Mouse (Mus musculus) hindbrain, embryonic 14.5 days (tissue): Measurements from ENCODE around the gene Alg9. TPM values are rescaled to one million over a fixed set of nuclear protein-coding genes. Genes with fewer than 3 reads are reported as not detected.
"Not testable (repeated sequence)": the region's sequence is repeated elsewhere in the genome, so short reads cannot be mapped to it uniquely, and the experiment has no call there.

Experiments used
- ATAC-seq: fragments of 200-750 bp; cut with Nextera tagmentation; 2 replicates; pipeline ENCODE4 v1.8.0; 2017; ENCODE audit warnings: moderate number of reproducible peaks, mild to moderate bottlenecking, moderate TSS enrichment, moderate library complexity; ENCODE audit not compliant: low FRiP score
- DNase-seq: peaks from one replicate; pipeline ENCODE4 v3.0.0-alpha.2; 2015; ENCODE audit warnings: low spot score
- H3K27ac ChIP-seq: fragments of 300-500 bp; sonication (generic); 2 replicates; pipeline ENCODE4 v1.5.1; 2014; ENCODE audit warnings: mild to moderate bottlenecking, moderate library complexity
- H3K27me3 ChIP-seq: fragments of 300-500 bp; sonication (generic); 2 replicates; pipeline ENCODE4 v1.6.1; 2014; ENCODE audit warnings: mild to moderate bottlenecking, low read length, mixed read lengths; ENCODE audit not compliant: control insufficient read depth, insufficient read depth
- H3K36me3 ChIP-seq: fragments of 300-500 bp; sonication (generic); replicated peaks from 2 replicates; pipeline ENCODE4 v1.6.1; 2014; ENCODE audit not compliant: control insufficient read depth, insufficient read depth
- H3K4me1 ChIP-seq: fragments of 300-500 bp; sonication (generic); replicated peaks from 2 replicates; pipeline ENCODE4 v1.6.1; 2014; ENCODE audit warnings: antibody characterized with exemption, low read length, mixed read lengths; ENCODE audit not compliant: control insufficient read depth, insufficient read depth
- H3K4me2 ChIP-seq: fragments of 300-500 bp; sonication (generic); replicated peaks from 2 replicates; pipeline ENCODE4 v1.6.1; 2014; ENCODE audit warnings: mild to moderate bottlenecking, moderate library complexity
- H3K4me3 ChIP-seq: fragments of 300-500 bp; sonication (generic); replicated peaks from 2 replicates; pipeline ENCODE4 v1.5.1; 2014; ENCODE audit warnings: mild to moderate bottlenecking, low read length
- H3K9ac ChIP-seq: fragments of 300-500 bp; sonication (generic); 2 replicates; pipeline ENCODE4 v1.6.1; 2014
- H3K9me3 ChIP-seq: fragments of 300-500 bp; sonication (generic); 2 replicates; pipeline ENCODE4 v1.6.1; 2016; ENCODE audit warnings: low read length; ENCODE audit not compliant: control insufficient read depth
- WGBS: fragments of 180-500 bp; shearing (Covaris S2); extraction: QIAGEN DNeasy Blood & Tissue Kit; methylation state at CpG from one replicate; pipeline ENCODE4 v1.1.7; 2014; 5-methylcytosine and 5-hydroxymethylcytosine counted together
- polyA plus RNA-seq: library from polyadenylated mRNA; unstranded; fragments of >200 nt; fragmentation: Nextera tagmentation; extraction: Ambion mirVana; gene quantifications from 2 replicates; pipeline ENCODE4 v1.2.1, GENCODE M21; 2014

Alg9 gene
- polyA plus RNA-seq, 1 experiment from 2014 or later: 63.4 TPM

- H3K9me3 ChIP-seq: no peaks in the 10 kb centered on the region
- no peak overlapping the region for H3K9ac ChIP-seq
- no peaks in the 10 kb centered on the region for H3K4me1 ChIP-seq
- no peak for ATAC-seq
- DNase-seq: no peak
- no peak overlapping the region for H3K4me2 ChIP-seq
- no peak overlapping the region for H3K4me3 ChIP-seq
- H3K27ac ChIP-seq: no peak overlapping the region
- 94% methylated on average over 6 of the region's 6 CpGs for WGBS
- H3K27me3 ChIP-seq: no peaks in the 10 kb centered on the region
- H3K36me3 ChIP-seq: peaks cover 61% of the 10 kb centered on the region
Measured at GRCm38 (mm10) chr9:50821651-50822050, 46.8 kb downstream of the Alg9 start.

GRCm38 (mm10) chr9:50822216-50822615, 47.4 kb downstream of the Alg9 start:
- no peak overlapping the region for H3K9ac ChIP-seq
- 99% methylated on average over 5 of the region's 5 CpGs for WGBS
- peaks cover 55% of the 10 kb centered on the region for H3K36me3 ChIP-seq
- no peaks in the 10 kb centered on the region for H3K27me3 ChIP-seq
- no peak for DNase-seq
- ATAC-seq: no peak
- H3K4me1 ChIP-seq: no peaks in the 10 kb centered on the region
- H3K9me3 ChIP-seq: no peaks in the 10 kb centered on the region
- H3K4me3 ChIP-seq: no peak overlapping the region
- H3K27ac ChIP-seq: no peak overlapping the region
- H3K4me2 ChIP-seq: no peak overlapping the region

- no peak overlapping the region for H3K4me2 ChIP-seq
- no peaks in the 10 kb centered on the region for H3K27me3 ChIP-seq
- 89% methylated on average over 11 of the region's 11 CpGs for WGBS
- no peak overlapping the region for H3K4me3 ChIP-seq
- ATAC-seq (no peak), DNase-seq (no peak)
- no peaks in the 10 kb centered on the region for H3K9me3 ChIP-seq
- no peak overlapping the region for H3K27ac ChIP-seq
- H3K36me3 ChIP-seq: peaks cover 45% of the 10 kb centered on the region
- no peak overlapping the region for H3K9ac ChIP-seq
- H3K4me1 ChIP-seq: no peaks in the 10 kb centered on the region
Measured at GRCm38 (mm10) chr9:50823779-50824453, 49.1 kb downstream of the Alg9 start.

- H3K27ac ChIP-seq: no peak overlapping the region
- no peaks in the 10 kb centered on the region for H3K27me3 ChIP-seq
- no peaks in the 10 kb centered on the region for H3K9me3 ChIP-seq
- H3K4me1 ChIP-seq: no peaks in the 10 kb centered on the region
- DNase-seq (no peak), ATAC-seq (no peak)
- H3K4me2 ChIP-seq: no peak overlapping the region
- peaks cover 32% of the 10 kb centered on the region for H3K36me3 ChIP-seq
- WGBS: 97% methylated on average over 5 of the region's 5 CpGs
- no peak overlapping the region for H3K4me3 ChIP-seq
- H3K9ac ChIP-seq: no peak overlapping the region
Measured at GRCm38 (mm10) chr9:50831514-50831913, 56.7 kb downstream of the Alg9 start.

GRCm38 (mm10) chr9:50832162-50832561, 57.3 kb downstream of the Alg9 start:
- Histone ChIP-seq H3K4me2 (no peak overlapping the region), H3K27ac (no peak overlapping the region), H3K9ac (no peak overlapping the region), H3K36me3 (peaks cover 32% of the 10 kb centered on the region), H3K4me3 (no peak overlapping the region), H3K27me3 (no peaks in the 10 kb centered on the region), H3K4me1 (no peaks in the 10 kb centered on the region), H3K9me3 (no peaks in the 10 kb centered on the region)
- DNase-seq: no peak
- 98% methylated on average over 4 of the region's 4 CpGs for WGBS
- no peak for ATAC-seq

GRCm38 (mm10) chr9:50832582-50832981, 57.8 kb downstream of the Alg9 start:
- not testable (repeated sequence) for H3K4me3 ChIP-seq, DNase-seq, ATAC-seq

GRCm38 (mm10) chr9:50833786-50834185, 59.0 kb downstream of the Alg9 start:
- Histone ChIP-seq H3K4me3 (no peak overlapping the region), H3K4me1 (no peaks in the 10 kb centered on the region), H3K4me2 (no peak overlapping the region), H3K36me3 (peaks cover 38% of the 10 kb centered on the region), H3K27ac (no peak overlapping the region), H3K9me3 (no peaks in the 10 kb centered on the region), H3K27me3 (no peaks in the 10 kb centered on the region), H3K9ac (no peak overlapping the region)
- DNase-seq: no peak
- ATAC-seq: no peak
- 89% methylated on average over 8 of the region's 8 CpGs for WGBS

More at GRCm38 (mm10) chr9:50832582-50832981, 57.8 kb downstream of the Alg9 start:
- H3K9ac ChIP-seq, H3K4me2 ChIP-seq, H3K27me3 ChIP-seq, H3K4me1 ChIP-seq, H3K9me3 ChIP-seq, H3K27ac ChIP-seq: not testable (repeated sequence)
- peaks cover 34% of the 10 kb centered on the region for H3K36me3 ChIP-seq
- 88% methylated on average over 2 of the region's 2 CpGs for WGBS

GRCm38 (mm10) chr9:50835068-50835705, 60.4 kb downstream of the Alg9 start:
- H3K4me1 ChIP-seq: no peaks in the 10 kb centered on the region
- H3K27ac ChIP-seq: no peak overlapping the region
- no peaks in the 10 kb centered on the region for H3K9me3 ChIP-seq
- no peak overlapping the region for H3K4me2 ChIP-seq
- H3K9ac ChIP-seq: no peak overlapping the region
- H3K36me3 ChIP-seq: peaks cover 34% of the 10 kb centered on the region
- 93% methylated on average over 10 of the region's 10 CpGs for WGBS
- DNase-seq (no peak), ATAC-seq (no peak)
- H3K4me3 ChIP-seq: no peak overlapping the region
- H3K27me3 ChIP-seq: no peaks in the 10 kb centered on the region

GRCm38 (mm10) chr9:50836097-50836496, 61.3 kb downstream of the Alg9 start:
- H3K4me2 ChIP-seq: no peak overlapping the region
- no peak for ATAC-seq
- no peak overlapping the region for H3K9ac ChIP-seq
- no peak overlapping the region for H3K4me3 ChIP-seq
- H3K4me1 ChIP-seq: no peaks in the 10 kb centered on the region
- no peak for DNase-seq
- no peaks in the 10 kb centered on the region for H3K9me3 ChIP-seq
- WGBS: 89% methylated on average over 4 of the region's 4 CpGs
- H3K36me3 ChIP-seq: peaks cover 34% of the 10 kb centered on the region
- H3K27me3 ChIP-seq: no peaks in the 10 kb centered on the region
- H3K27ac ChIP-seq: no peak overlapping the region
